8 mouse cellular contexts compared by ENCODE assay signal in the genomic region with DNA sequence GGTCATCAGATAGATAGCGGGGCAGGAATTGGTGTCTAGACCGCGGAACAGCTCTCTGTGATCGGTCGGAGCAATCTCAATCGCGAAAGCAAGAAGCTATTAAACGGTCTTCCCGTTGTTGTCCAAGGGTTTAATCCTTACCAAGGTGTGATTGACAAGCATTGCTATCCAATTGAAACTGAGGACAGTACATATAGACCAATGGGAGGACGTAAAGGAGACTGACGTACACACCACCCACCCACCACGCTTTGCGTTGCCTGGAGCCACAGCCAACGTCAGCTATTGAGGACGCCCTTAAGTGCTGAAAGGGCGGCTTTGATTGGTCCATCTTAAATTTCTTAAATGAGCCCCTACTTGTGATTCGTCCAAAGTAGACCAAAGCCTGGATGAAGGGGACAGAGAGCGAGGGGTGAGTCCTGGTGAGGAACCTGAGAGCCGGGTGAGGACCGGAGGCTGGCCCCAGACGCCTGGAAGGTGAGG. TPM values are rescaled to one million over a fixed set of nuclear protein-coding genes. Genes with fewer than 3 reads are reported as not detected.
DNase-seq lines count a peak whose midpoint lies in the region; ATAC-seq and TF ChIP-seq lines count a peak whose summit lies in the region.

Gene Tmem218 (plus strand): TSS at position 295 of the 483 bp plus-strand sequence.

- no peak for TF ChIP-seq CTCF in gastrocnemius, adult 2 months (IDR thresholded peaks at IDR 0.05)
- TF ChIP-seq CTCF in hindbrain, postnatal 0 days (IDR thresholded peaks at IDR 0.05; ENCODE audit: low read depth): no peak
- TF ChIP-seq CTCF in left cerebral cortex, adult 2 months (IDR thresholded peaks at IDR 0.05): no peak

- peak within 1 kb of the TSS; percentile 60 for H3K9ac ChIP-seq in hindbrain, postnatal 0 days (replicated peaks; ENCODE audit: low read length)

- under 1% methylated on average over 21 of the region's 21 CpGs for WGBS in hindbrain, postnatal 0 days

- peak within 1 kb of the TSS; percentile 84 for H3K4me3 ChIP-seq in gastrocnemius, adult 2 months
- H3K4me3 ChIP-seq in hindbrain, postnatal 0 days (ENCODE audit: low read length): peak within 1 kb of the TSS; percentile 66
- peak within 1 kb of the TSS; percentile 73 for H3K4me3 ChIP-seq in left cerebral cortex, adult 2 months

- peak; percentile 99 for DNase-seq in ZHBTc4 (ENCODE audit: low read depth, low spot score)
- DNase-seq in gastrocnemius, adult 2 months: peak; percentile 92
- peak; percentile 99 for DNase-seq in hindbrain, postnatal 0 days (ENCODE audit: low spot score)
- peak; percentile 92 to 94 for DNase-seq in left cerebral cortex, adult 2 months (ENCODE audit: extremely low spot score in 1 of 2, low spot score in 2 of 2)
- peak; percentile 95 to 97 for DNase-seq in right cerebral cortex, adult 2 months (ENCODE audit: low spot score in 2 of 2)
- peak; percentile 89 for DNase-seq in urinary bladder, postnatal 14 days (ENCODE audit: low spot score)

- H3K27me3 ChIP-seq in hindbrain, postnatal 0 days (ENCODE audit: insufficient read depth, low read length): no peaks in the 10 kb centered on the region

- H3K27ac ChIP-seq in gastrocnemius, adult 2 months: peak within 1 kb of the TSS; percentile 95
- H3K27ac ChIP-seq in hindbrain, postnatal 0 days: peak within 1 kb of the TSS; percentile 82
- H3K27ac ChIP-seq in left cerebral cortex, adult 2 months: peak within 1 kb of the TSS; percentile 95

- 0 out of 2 replicates have a peak, but pooled peaks cover 5% of the 10 kb centered on the region for H3K4me1 ChIP-seq in hindbrain, postnatal 0 days (ENCODE audit: insufficient read depth, low read length)

- no peaks in the 10 kb centered on the region for H3K36me3 ChIP-seq in hindbrain, postnatal 0 days (ENCODE audit: insufficient read depth, low read length)

- H3K9me3 ChIP-seq in hindbrain, postnatal 0 days (ENCODE audit: low read length): no peaks in the 10 kb centered on the region

- intact Hi-C loops in gastrocnemius, adult 2 months (cut with DNase I): no loop called here
- intact Hi-C loops in left cerebral cortex, adult 2 months (cut with DNase I): no loop called here

- H3K4me2 ChIP-seq in hindbrain, postnatal 0 days (ENCODE audit: low read depth, low read length): peak within 1 kb of the TSS; percentile 75

- ATAC-seq in common myeloid progenitor, adult 5-6 weeks (replicated peaks; ENCODE audit: low read depth, poor library complexity, severe bottlenecking): peak; percentile 99
- ATAC-seq in hindbrain, postnatal 0 days: peak; percentile 100
- peak; percentile 99 for ATAC-seq in megakaryocyte, adult 5-6 weeks (ENCODE audit: poor library complexity, severe bottlenecking)

RNA-seq across cellular contexts. Expression of gene Tmem218, which starts in this region (rescaled TPM):
- total RNA-seq in common myeloid progenitor, adult 5-6 weeks (2017): 2.3 and 4.0 TPM in 2 replicates
- total RNA-seq in gastrocnemius, adult 2 months (2021): 1 to 10 TPM; 2.5 to 4.2 TPM
- total RNA-seq in hindbrain, postnatal 0 days (2014; rRNA removed): 6.0 and 6.3 TPM in 2 replicates
- polyA plus RNA-seq in hindbrain, postnatal 0 days (2015; fragmentation: Nextera tagmentation; extraction: Ambion mirVana): 11.4 and 13.3 TPM in 2 replicates
- 10 to 100 TPM; 10.3 to 11.6 TPM for total RNA-seq in left cerebral cortex, adult 2 months (2021)
- total RNA-seq in megakaryocyte, adult 5-6 weeks (2015): 2.5 and 2.8 TPM in 2 replicates
- 0.98 and 1.3 TPM in 2 replicates for total RNA-seq in megakaryocyte, adult 5-6 weeks (2017)

Comparison
In these comparisons a context has a peak if more than half of its experiments do, and no peak if none do; other contexts are left out.
1. Peak in every context shown above with its lines: DNase-seq, ATAC-seq, H3K4me3 ChIP-seq and H3K27ac ChIP-seq.